Mouse (Mus musculus) lung, postnatal 0 days (tissue): Measurements from ENCODE around the gene Epb41l1. TPM values are rescaled to one million over a fixed set of nuclear protein-coding genes. Genes with fewer than 3 reads are reported as not detected.
A peak's percentile ranks its signal among the peaks of the same experiment; 100 is the strongest.

ENCODE experiments used
- ATAC-seq: fragments of 200-750 bp; cut with Nextera tagmentation; 2 replicates; pipeline ENCODE4 v1.8.0; 2017; ENCODE audit warnings: moderate library complexity
- DNase-seq: peaks from one replicate; pipeline ENCODE4 v3.0.0-alpha.2; 2016; ENCODE audit warnings: low spot score
- H3K27ac ChIP-seq: fragments of 300-500 bp; sonication (generic); 2 replicates; pipeline ENCODE4 v1.5.1; 2014; ENCODE audit warnings: antibody characterized with exemption, mild to moderate bottlenecking, low read length, mixed read lengths
- H3K27me3 ChIP-seq: fragments of 300-500 bp; sonication (generic); replicated peaks from 2 replicates; pipeline ENCODE4 v1.6.1; 2014; ENCODE audit warnings: low read length, mixed read lengths; ENCODE audit not compliant: insufficient read depth
- H3K36me3 ChIP-seq: fragments of 300-500 bp; sonication (generic); 2 replicates; pipeline ENCODE4 v1.6.1; 2014; ENCODE audit warnings: low read length, mixed read lengths; ENCODE audit not compliant: insufficient read depth
- H3K4me1 ChIP-seq: fragments of 300-500 bp; sonication (generic); 2 replicates; pipeline ENCODE4 v1.6.1; 2014; ENCODE audit warnings: antibody characterized with exemption, low read depth, low read length, mixed read lengths; ENCODE audit not compliant: insufficient read depth
- H3K4me2 ChIP-seq: fragments of 300-500 bp; sonication (generic); replicated peaks from 2 replicates; pipeline ENCODE4 v1.6.1; 2014; ENCODE audit warnings: low read depth, mild to moderate bottlenecking, low read length, moderate library complexity, mixed read lengths
- H3K4me3 ChIP-seq: fragments of 300-500 bp; sonication (generic); 2 replicates; pipeline ENCODE4 v1.5.1; 2014; ENCODE audit warnings: low read depth, low read length
- H3K9ac ChIP-seq: fragments of 300-500 bp; sonication (generic); replicated peaks from 2 replicates; pipeline ENCODE4 v1.6.1; 2014; ENCODE audit warnings: low read depth, mild to moderate bottlenecking
- H3K9me3 ChIP-seq: fragments of 300-500 bp; sonication (generic); 2 replicates; pipeline ENCODE4 v1.6.1; 2016; ENCODE audit warnings: low read length, mixed read lengths
- CTCF ChIP-seq: IDR thresholded peaks from 2 replicates; pipeline ENCODE4 v1.5.1; 2016; ENCODE audit warnings: antibody characterized with exemption, mild to moderate bottlenecking
- EP300 ChIP-seq: IDR thresholded peaks from 2 replicates; pipeline ENCODE4 v1.6.1; 2016; ENCODE audit warnings: antibody characterized with exemption, mild to moderate bottlenecking, control low read depth
- WGBS: fragments of 180-500 bp; shearing (Covaris S2); extraction: QIAGEN DNeasy Blood & Tissue Kit; methylation state at CpG from one replicate; pipeline ENCODE4 v1.1.7; 2014; 5-methylcytosine and 5-hydroxymethylcytosine counted together
- polyA plus RNA-seq: library from polyadenylated mRNA; unstranded; fragments of >200 nt; fragmentation: Nextera tagmentation; extraction: Ambion mirVana; gene quantifications from 2 replicates; pipeline ENCODE4 v1.2.1, GENCODE M21; 2015

Gene Epb41l1
- polyA plus RNA-seq, 1 experiment from 2014 or later = 1.2 TPM

- Histone ChIP-seq H3K27me3 (no peaks in the 10 kb centered on the region), H3K27ac (no peak overlapping the region), H3K4me1 (no peaks in the 10 kb centered on the region), H3K9ac (no peak overlapping the region), H3K4me3 (no peak overlapping the region), H3K36me3 (no peaks in the 10 kb centered on the region), H3K4me2 (no peak overlapping the region), H3K9me3 (no peaks in the 10 kb centered on the region)
- ATAC-seq = peak; percentile 56
- DNase-seq = peak; percentile 39
- no peak for TF ChIP-seq EP300
- TF ChIP-seq CTCF = no peak
- 40% methylated on average over 3 of the region's 3 CpGs for WGBS
Measured at GRCm38 (mm10) chr2:156524078-156524477, 103.4 kb downstream of the Epb41l1 start.

- Histone ChIP-seq H3K9me3 (no peaks in the 10 kb centered on the region), H3K4me3 (no peak overlapping the region), H3K27ac (no peak overlapping the region), H3K9ac (no peak overlapping the region), H3K4me1 (no peaks in the 10 kb centered on the region), H3K4me2 (no peak overlapping the region), H3K36me3 (no peaks in the 10 kb centered on the region), H3K27me3 (no peaks in the 10 kb centered on the region)
- TF ChIP-seq CTCF = peak; percentile 75
- no peak for TF ChIP-seq EP300
- peak; percentile 23; the same call in 1 of the 2 replicates for ATAC-seq
- peak; percentile 76 for DNase-seq
- WGBS = 41% methylated on average over 2 of the region's 2 CpGs
Measured at GRCm38 (mm10) chr2:156529726-156530125, 109.0 kb downstream of the Epb41l1 start.

DNA sequence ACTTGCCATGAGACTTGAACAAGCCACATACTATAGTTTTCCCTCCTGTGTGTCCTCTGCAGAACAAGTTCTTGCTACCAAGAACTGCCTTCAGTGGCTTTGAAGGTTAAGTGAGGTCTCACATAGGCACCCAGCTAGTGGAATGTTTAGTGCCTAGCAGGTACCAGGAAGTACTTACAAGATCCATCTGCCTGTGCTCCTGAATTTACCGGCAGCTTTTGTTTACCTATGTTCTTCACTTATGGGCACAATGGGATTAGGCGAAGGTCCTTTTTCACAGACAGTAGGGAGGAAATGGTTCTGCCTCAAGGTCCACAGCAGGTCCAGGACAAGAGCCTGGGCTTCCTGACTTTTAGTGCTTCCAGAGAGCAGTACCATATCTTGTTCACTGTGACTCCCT, 112.5 kb downstream of the Epb41l1 start:
- H3K4me3 ChIP-seq = no peak overlapping the region
- 41% methylated on average over 2 of the region's 2 CpGs for WGBS
- H3K27me3 ChIP-seq = no peaks in the 10 kb centered on the region
- H3K4me1 ChIP-seq = no peaks in the 10 kb centered on the region
- no peak overlapping the region for H3K27ac ChIP-seq
- H3K36me3 ChIP-seq = no peaks in the 10 kb centered on the region
- DNase-seq = peak; percentile 43
- no peak overlapping the region for H3K9ac ChIP-seq
- H3K9me3 ChIP-seq = no peaks in the 10 kb centered on the region
- TF ChIP-seq CTCF = no peak
- TF ChIP-seq EP300 = no peak
- H3K4me2 ChIP-seq = no peak overlapping the region
- ATAC-seq = peak; percentile 33

GRCm38 (mm10) chr2:156538817-156539555, 118.3 kb downstream of the Epb41l1 start:
- peak; percentile 81 for DNase-seq
- Histone ChIP-seq H3K27me3 (no peaks in the 10 kb centered on the region), H3K36me3 (no peaks in the 10 kb centered on the region), H3K27ac (peak overlapping the region; percentile 51), H3K4me3 (no peak overlapping the region), H3K9me3 (no peaks in the 10 kb centered on the region), H3K4me1 (no peaks in the 10 kb centered on the region), H3K9ac (no peak overlapping the region), H3K4me2 (no peak overlapping the region)
- no peak for TF ChIP-seq CTCF
- peak; percentile 47; the same call in 1 of the 2 replicates for TF ChIP-seq EP300
- 67% methylated on average over 7 of the region's 7 CpGs for WGBS
- ATAC-seq = peak; percentile 89

DNA sequence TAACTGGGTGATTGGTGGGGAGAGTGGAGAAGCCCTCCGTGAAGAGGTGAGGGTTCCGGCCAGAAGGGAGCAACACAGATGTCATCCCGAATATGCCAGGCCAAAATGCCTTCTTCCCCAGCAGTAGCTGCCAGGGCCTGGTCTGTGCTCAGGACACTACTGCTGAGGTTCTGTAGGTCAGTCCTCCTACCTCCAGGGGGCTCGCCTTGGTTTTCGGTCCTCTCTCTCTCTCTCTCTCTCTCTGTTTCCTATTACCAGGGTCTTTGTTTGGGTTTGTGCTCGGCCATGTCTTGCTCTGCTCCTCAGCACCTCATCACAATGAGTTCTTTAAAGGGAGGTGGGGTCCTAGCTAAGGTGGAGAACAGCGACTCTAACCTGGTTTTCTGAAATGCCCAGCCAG, 120.3 kb downstream of the Epb41l1 start:
- ATAC-seq (no peak), DNase-seq (no peak)
- Histone ChIP-seq H3K36me3 (no peaks in the 10 kb centered on the region), H3K4me2 (no peak overlapping the region), H3K27me3 (no peaks in the 10 kb centered on the region), H3K27ac (no peak overlapping the region), H3K9me3 (no peaks in the 10 kb centered on the region), H3K9ac (no peak overlapping the region), H3K4me3 (no peak overlapping the region), H3K4me1 (no peaks in the 10 kb centered on the region)
- WGBS = 87% methylated on average over 7 of the region's 7 CpGs
- no peak for TF ChIP-seq EP300
- TF ChIP-seq CTCF = no peak

DNA sequence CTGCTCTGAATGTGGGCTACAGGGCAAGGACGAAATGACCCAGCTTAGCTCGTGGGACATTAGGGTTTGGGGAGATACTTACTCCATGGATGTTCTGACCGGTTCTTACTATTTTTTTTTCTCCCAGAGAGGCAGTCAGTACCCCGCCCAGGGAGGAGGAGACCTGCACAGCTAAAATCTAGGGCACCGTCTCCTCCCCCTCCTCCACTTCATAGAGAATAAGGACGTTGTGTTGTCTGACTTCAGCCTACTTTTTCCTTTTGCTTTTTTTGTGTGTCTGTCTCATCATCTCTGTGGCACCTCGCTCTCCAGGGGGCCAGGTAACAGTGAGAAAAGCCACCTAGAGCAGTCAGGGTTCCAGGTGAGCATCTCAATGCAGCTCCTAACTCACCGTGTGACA, 121.7 kb downstream of the Epb41l1 start:
- TF ChIP-seq EP300 (no peak), CTCF (no peak)
- H3K4me1 ChIP-seq = no peaks in the 10 kb centered on the region
- H3K9ac ChIP-seq = no peak overlapping the region
- H3K36me3 ChIP-seq = no peaks in the 10 kb centered on the region
- no peak overlapping the region for H3K27ac ChIP-seq
- H3K27me3 ChIP-seq = no peaks in the 10 kb centered on the region
- no peak overlapping the region for H3K4me3 ChIP-seq
- H3K9me3 ChIP-seq = no peaks in the 10 kb centered on the region
- no peak overlapping the region for H3K4me2 ChIP-seq
- 69% methylated on average over 8 of the region's 8 CpGs for WGBS
- no peak for DNase-seq
- no peak for ATAC-seq
